Mouse (Mus musculus) midbrain, embryonic 10.5 days (tissue): ENCODE measurements around the gene Olfr781. TPM values are rescaled to one million over a fixed set of nuclear protein-coding genes. Genes with fewer than 3 reads are reported as not detected.
"Not testable (repeated sequence)": the region's sequence is repeated elsewhere in the genome, so short reads cannot be mapped to it uniquely, and the experiment has no call there.

ENCODE experiments used
- DNase-seq: peaks from one replicate; pipeline ENCODE4 v3.0.0-alpha.2; 2017; ENCODE audit warnings: low spot score
- H3K27ac ChIP-seq: fragments of 300-500 bp; sonication (generic); replicated peaks from 2 replicates; pipeline ENCODE4 v1.5.1; 2016; ENCODE audit warnings: mild to moderate bottlenecking
- H3K27me3 ChIP-seq: fragments of 300-500 bp; sonication (generic); 2 replicates; pipeline ENCODE4 v1.6.1; 2016; ENCODE audit warnings: low read depth, mild to moderate bottlenecking; ENCODE audit not compliant: poor library complexity, severe bottlenecking
- H3K36me3 ChIP-seq: fragments of 300-500 bp; sonication (generic); 2 replicates; pipeline ENCODE4 v1.6.1; 2016; ENCODE audit warnings: mild to moderate bottlenecking, moderate library complexity
- H3K4me1 ChIP-seq: fragments of 300-500 bp; sonication (generic); 2 replicates; pipeline ENCODE4 v1.6.1; 2016
- H3K4me3 ChIP-seq: fragments of 300-500 bp; sonication (generic); 2 replicates; pipeline ENCODE4 v1.5.1; 2016; ENCODE audit warnings: mild to moderate bottlenecking, moderate library complexity
- H3K9me3 ChIP-seq: fragments of 300-500 bp; sonication (generic); replicated peaks from 2 replicates; pipeline ENCODE4 v1.6.1; 2016; ENCODE audit warnings: mild to moderate bottlenecking
- WGBS: fragments of 180-500 bp; shearing (Covaris S2); methylation state at CpG from one replicate; pipeline ENCODE4 v1.1.7; 2016; 5-methylcytosine and 5-hydroxymethylcytosine counted together
- polyA plus RNA-seq: library from polyadenylated mRNA; unstranded; fragments of >200 nt; fragmentation: Nextera tagmentation; extraction: Ambion mirVana; gene quantifications from 2 replicates; pipeline ENCODE4 v1.2.1, GENCODE M21; 2016

Olfr781 gene
- polyA plus RNA-seq, result not detected in 2 replicates

DNA sequence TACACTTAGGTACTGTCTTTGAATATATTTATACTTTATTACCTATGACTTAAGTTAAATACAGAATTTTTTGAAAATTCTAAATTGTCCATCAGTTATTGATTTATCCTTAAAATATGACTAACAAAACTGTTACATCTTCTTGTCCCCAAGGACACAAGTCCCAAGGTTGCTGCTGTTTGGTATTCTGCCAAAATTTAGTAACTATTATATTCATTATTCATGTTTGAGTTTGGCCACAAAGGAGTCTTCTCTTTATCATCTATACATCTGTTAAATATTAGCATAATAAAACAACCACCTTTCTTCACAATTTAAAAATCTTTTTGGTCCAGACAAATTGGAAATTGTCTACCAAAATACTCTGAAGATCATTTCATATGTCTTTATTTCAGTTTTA is at the start of gene Olfr781:
Olfr781 (plus strand) TSS at position 301 of the 400 bp plus-strand sequence.
- no peak for DNase-seq

DNA sequence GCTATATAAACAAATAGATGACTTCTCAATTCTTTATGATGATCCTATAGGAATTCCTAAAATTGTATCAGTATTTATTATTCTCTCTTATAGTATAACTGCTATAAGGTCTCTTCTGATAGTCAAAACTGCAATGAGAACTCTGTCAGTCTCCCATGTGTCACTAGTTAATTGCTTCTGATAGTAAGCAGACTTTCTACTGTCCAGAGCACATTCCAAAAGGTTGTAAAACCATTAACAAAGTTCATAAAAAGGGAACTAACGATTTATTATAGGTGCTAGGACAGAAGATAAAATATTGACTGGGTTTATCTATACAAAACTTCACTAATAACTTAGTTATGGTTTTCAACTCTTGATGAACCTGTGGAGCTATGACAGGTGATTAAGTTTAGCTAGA is 15.7 kb upstream of the Olfr781 start:
- H3K9me3 ChIP-seq, H3K4me3 ChIP-seq, H3K36me3 ChIP-seq, H3K27ac ChIP-seq, DNase-seq, H3K4me1 ChIP-seq, H3K27me3 ChIP-seq: not testable (repeated sequence)
- 76% methylated on average over 1 of the region's 1 CpGs for WGBS

More for the DNA sequence above, at the start of gene Olfr781:
- no peaks in the 10 kb centered on the region for H3K4me1 ChIP-seq
- no peaks in the 10 kb centered on the region for H3K36me3 ChIP-seq
- no peak within 1 kb of the TSS for H3K4me3 ChIP-seq
- no peaks in the 10 kb centered on the region for H3K27me3 ChIP-seq
- no peak within 1 kb of the TSS for H3K27ac ChIP-seq
- no peaks in the 10 kb centered on the region for H3K9me3 ChIP-seq

DNA sequence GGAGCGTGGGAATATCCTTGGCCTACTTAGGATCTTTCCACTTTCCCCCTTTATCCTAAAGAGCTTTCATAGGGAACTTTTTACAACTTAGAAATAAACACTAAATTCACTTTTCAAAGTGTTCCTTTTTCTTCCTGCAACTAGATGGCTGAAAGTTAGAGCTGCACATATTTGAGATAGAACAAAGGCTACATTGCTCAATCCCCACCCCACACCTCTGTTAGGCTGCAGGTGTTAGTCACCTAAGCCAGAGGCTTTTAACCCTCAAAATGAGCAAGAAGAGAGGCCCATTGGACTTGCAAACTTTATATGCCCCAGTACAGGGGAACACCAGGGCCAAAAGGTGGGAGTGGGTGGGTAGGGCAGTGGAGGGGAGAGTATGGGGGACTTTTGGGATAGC is 15.1 kb upstream of the Olfr781 start:
- not testable (repeated sequence) for H3K27me3 ChIP-seq, H3K9me3 ChIP-seq, DNase-seq, H3K4me3 ChIP-seq, H3K4me1 ChIP-seq, H3K36me3 ChIP-seq, H3K27ac ChIP-seq
- no CpG with 5 or more reads among the region's 1 CpGs for whole genome bisulfite sequencing

DNA sequence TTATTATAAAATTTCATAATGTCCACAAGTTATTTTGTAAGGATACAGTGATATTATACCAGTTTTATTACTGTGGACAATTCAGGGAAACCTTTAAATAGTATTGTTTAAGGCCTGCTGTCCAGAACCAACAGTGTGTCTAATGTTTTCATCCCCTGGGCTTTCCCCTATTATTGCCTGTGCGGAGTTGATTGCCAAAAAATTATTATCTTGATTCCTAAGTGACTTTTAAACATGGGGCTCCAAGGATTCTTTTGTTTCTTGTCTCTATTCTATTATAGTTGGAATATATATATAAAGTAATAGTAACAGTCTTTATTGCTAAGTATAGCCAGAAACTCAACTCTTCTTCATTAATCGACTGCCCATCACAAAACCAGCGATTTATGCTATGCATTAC is 10.8 kb upstream of the Olfr781 start, which contains the start of gene Olfr780:
Olfr780 (plus strand) TSS at position 301 of the 400 bp plus-strand sequence.
- H3K9me3 ChIP-seq, result no peaks in the 10 kb centered on the region
- DNase-seq, result no peak
- no peaks in the 10 kb centered on the region for H3K27me3 ChIP-seq
- no peaks in the 10 kb centered on the region for H3K36me3 ChIP-seq
- H3K27ac ChIP-seq, result no peak within 1 kb of the TSS
- H3K4me1 ChIP-seq, result no peaks in the 10 kb centered on the region
- 86% methylated on average over 3 of the region's 3 CpGs for WGBS
- no peak within 1 kb of the TSS for H3K4me3 ChIP-seq

DNA sequence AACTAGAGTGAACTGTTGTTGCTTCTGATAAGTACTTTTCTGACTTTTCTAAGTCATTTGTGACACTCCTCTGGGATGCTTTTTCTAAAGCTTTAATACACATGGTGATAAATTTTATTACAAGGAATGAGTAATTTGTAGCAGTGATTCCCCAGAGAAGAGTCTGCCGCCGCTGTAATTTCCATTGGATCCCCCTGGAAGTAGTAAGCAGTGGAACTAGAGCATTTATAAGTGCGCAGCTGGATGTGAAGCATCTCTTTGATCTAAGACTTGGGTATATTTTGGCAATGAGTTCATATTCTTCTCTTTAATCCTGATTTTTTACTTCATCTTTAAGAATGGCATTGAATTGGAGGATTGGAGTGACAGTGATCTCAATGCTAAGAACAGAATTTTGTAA is 19.9 kb downstream of the Olfr781 start, which contains the start of gene Olfr782:
Olfr782 (plus strand) TSS at position 301 of the 400 bp plus-strand sequence.
- Histone ChIP-seq H3K4me3 (no peak within 1 kb of the TSS), H3K27me3 (no peaks in the 10 kb centered on the region), H3K9me3 (no peaks in the 10 kb centered on the region), H3K4me1 (no peaks in the 10 kb centered on the region), H3K27ac (no peak within 1 kb of the TSS), H3K36me3 (no peaks in the 10 kb centered on the region)
- DNase-seq, result no peak
- 92% methylated on average over 3 of the region's 3 CpGs for WGBS

DNA sequence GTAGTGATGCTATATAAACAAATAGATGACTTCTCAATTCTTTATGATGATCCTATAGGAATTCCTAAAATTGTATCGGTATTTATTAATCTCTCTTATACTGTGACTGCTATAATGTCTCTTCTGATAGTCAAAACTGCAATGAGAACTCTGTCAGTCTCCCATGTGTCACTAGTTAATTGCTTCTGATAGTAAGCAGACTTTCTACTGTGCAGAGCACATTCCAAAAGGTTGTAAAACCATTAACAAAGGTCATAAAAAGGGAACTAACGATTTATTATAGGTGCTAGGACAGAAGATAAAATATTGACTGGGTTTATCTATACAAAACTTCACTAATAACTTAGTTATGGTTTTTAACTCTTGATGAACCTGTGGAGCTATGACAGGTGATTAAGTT is 23.8 kb downstream of the Olfr781 start:
- H3K4me1 ChIP-seq, H3K27ac ChIP-seq, H3K9me3 ChIP-seq, H3K4me3 ChIP-seq, DNase-seq, H3K27me3 ChIP-seq, H3K36me3 ChIP-seq: not testable (repeated sequence)
- WGBS, result 82% methylated on average over 2 of the region's 2 CpGs

DNA sequence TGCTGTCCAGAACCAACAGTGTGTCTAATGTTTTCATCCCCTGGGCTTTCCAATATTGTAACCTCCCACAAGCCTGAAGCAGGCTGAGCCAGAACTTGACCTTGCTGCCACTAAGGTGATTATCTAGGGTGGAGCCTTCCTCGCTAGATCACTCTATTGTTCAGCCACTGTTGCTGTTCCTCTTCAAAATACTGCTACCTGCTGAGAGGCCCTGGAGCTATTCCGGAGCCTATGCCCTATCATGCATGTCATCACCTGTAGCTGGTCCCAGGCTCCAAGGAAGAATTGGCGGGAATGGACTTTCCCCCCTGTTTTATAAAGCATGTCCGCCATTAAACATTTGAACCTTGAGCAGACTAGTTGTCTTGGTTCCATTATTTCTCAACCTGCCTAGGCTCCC is 27.8 kb downstream of the Olfr781 start:
- H3K9me3 ChIP-seq, H3K27ac ChIP-seq, H3K27me3 ChIP-seq, H3K4me1 ChIP-seq, H3K36me3 ChIP-seq, DNase-seq, H3K4me3 ChIP-seq: not testable (repeated sequence)
- 85% methylated on average over 4 of the region's 4 CpGs for WGBS

DNA sequence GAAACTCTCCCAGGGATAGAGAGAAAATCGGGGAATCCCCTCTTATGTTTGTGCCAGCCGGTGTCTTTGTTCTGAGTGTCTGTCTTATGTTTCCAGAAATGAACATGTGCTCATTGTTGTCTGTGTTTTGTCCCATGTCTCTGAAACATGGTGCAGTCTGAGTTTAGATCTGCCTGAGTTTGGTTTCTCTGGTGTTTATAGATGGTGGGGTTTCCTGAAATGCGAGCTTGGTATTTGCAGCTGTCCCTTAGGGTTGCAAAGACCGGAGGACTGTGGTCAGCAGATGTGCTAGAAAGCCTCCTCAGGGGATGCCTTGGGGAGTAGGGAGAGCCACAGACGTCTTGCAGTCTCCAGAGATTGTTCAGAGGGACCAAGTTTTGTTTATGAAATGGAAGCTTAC is 28.7 kb downstream of the Olfr781 start:
- WGBS, result 80% methylated on average over 5 of the region's 5 CpGs
- Histone ChIP-seq H3K4me1 (no peaks in the 10 kb centered on the region), H3K4me3 (no peak overlapping the region), H3K36me3 (no peaks in the 10 kb centered on the region), H3K9me3 (peaks cover 7% of the 10 kb centered on the region; the same call in 1 of the 2 replicates), H3K27me3 (no peaks in the 10 kb centered on the region), H3K27ac (no peak overlapping the region)
- DNase-seq, result no peak

DNA sequence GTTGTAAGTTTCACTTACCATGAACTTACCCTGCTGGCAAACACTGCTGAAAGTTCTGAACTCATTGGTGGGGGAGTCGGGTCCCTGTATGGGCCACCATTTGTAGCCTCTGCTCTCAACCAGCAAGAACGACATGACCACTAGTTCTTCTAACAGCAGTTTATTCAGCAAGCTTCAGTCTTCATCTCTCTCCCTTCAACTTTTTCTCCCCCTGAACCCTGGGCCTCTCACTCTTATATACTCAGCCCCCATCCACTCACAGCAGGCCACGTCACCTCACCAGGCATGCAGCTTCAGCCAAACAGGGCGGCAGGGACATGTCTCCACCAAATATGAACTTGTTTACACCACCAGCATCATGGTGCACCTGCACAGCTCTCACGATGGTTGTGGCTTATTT is 45.4 kb downstream of the Olfr781 start:
- not testable (repeated sequence) for DNase-seq, H3K36me3 ChIP-seq, H3K4me1 ChIP-seq, H3K27ac ChIP-seq, H3K27me3 ChIP-seq, H3K9me3 ChIP-seq, H3K4me3 ChIP-seq
- 87% methylated on average over 5 of the region's 5 CpGs for WGBS

Other genes with a start within 250 kb of the Olfr781 start
- gene Olfr767, start 245.9 kb upstream of the Olfr781 start, polyA plus RNA-seq, result not detected in 2 replicates
- not detected in 2 replicates for gene Olfr768, start 229.5 kb upstream of the Olfr781 start, polyA plus RNA-seq
- not detected in 2 replicates for gene Olfr769, start 211.0 kb upstream of the Olfr781 start, polyA plus RNA-seq
- gene Olfr770, start 189.9 kb upstream of the Olfr781 start, polyA plus RNA-seq, result not detected in 2 replicates
- not detected in 2 replicates for gene Olfr771, start 164.1 kb upstream of the Olfr781 start, polyA plus RNA-seq
- gene Olfr772, start 150.9 kb upstream of the Olfr781 start, polyA plus RNA-seq, result not detected in 2 replicates
- gene Olfr773, start 141.4 kb upstream of the Olfr781 start, polyA plus RNA-seq, result not detected in 2 replicates
- not detected in 2 replicates for gene Olfr774, start 92.7 kb upstream of the Olfr781 start, polyA plus RNA-seq
- not detected in 2 replicates for gene Olfr775, start 80.4 kb upstream of the Olfr781 start, polyA plus RNA-seq
- not detected in 2 replicates for gene Olfr776, start 69.7 kb upstream of the Olfr781 start, polyA plus RNA-seq
- gene Olfr777, start 57.4 kb upstream of the Olfr781 start, polyA plus RNA-seq, result not detected in 2 replicates
- not detected in 2 replicates for gene Olfr780, start 10.7 kb upstream of the Olfr781 start, polyA plus RNA-seq
- not detected in 2 replicates for gene Olfr782, start 20.0 kb downstream of the Olfr781 start, polyA plus RNA-seq
- 0.06 TPM in 1 of 2 replicates, not detected in the other for gene Olfr784, start 55.2 kb downstream of the Olfr781 start, polyA plus RNA-seq
- not detected in 2 replicates for gene Olfr785, start 76.6 kb downstream of the Olfr781 start, polyA plus RNA-seq
- gene Olfr786, start 98.5 kb downstream of the Olfr781 start, polyA plus RNA-seq, result not detected in 2 replicates
- gene Olfr787, start 133.0 kb downstream of the Olfr781 start, polyA plus RNA-seq, result not detected in 2 replicates
- gene Olfr788, start 142.1 kb downstream of the Olfr781 start, polyA plus RNA-seq, result not detected in 2 replicates
- not detected in 2 replicates for gene Olfr789, start 155.9 kb downstream of the Olfr781 start, polyA plus RNA-seq
- not detected in 2 replicates for gene Olfr790, start 169.6 kb downstream of the Olfr781 start, polyA plus RNA-seq
- gene Olfr791, start 192.9 kb downstream of the Olfr781 start, polyA plus RNA-seq, result not detected in 2 replicates
- gene Olfr792, start 210.3 kb downstream of the Olfr781 start, polyA plus RNA-seq, result not detected in 2 replicates
- gene Olfr794, start 238.8 kb downstream of the Olfr781 start, polyA plus RNA-seq, result not detected in 2 replicates